Mouse (Mus musculus): ENCODE measurements at regions not wholly inside any gene's neighbourhood (a gene's known extent, or its start where the extent isn't known, plus 50 kb on each side); places are given as distances from the start of the nearest gene placed in this dataset.

DNA sequence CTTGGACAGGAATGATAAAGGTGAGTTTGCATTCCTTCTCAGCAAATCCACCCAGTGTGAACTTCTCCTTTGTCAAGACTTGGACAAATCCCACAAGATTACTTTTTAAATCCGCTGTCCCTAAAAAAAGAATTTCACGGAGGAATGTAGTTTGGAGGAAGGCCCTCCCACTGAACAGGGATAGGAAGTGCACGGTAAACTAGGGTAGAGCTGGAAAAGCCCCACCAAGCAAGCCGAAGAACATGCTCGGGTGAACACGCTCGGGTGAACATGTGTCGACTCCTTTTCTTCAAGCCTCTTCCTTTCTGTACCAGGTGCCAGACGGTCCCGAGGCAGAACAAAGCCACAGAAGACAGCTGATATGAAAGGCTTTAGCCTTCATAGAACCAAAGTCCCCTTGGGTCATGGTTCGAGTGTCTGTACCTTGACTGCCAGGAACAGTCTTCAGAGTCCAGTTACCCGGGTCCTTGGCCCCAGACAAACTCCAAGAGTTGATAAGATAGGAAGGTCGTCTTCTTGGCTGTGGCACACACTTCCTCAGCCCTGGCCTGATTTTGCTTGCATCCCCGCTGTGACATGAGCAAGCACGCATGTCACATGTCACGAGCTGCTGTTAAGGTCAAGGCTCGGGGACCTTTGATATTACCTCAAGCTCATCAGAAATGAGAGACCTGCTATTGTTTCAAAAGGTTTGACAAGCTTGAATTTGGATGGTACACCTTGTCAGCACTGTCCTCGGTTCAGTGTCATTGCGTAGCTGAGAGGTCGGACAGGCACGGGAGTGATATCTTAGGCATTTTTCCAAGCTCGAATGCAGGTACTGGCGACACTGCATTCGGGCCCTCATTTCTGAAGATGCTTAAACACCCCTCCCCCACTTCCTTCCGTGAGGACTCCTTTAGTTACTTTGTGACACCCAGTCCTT is 51.5 kb upstream of the Ryk start:
- peak; percentile 37 to 70 for DNase-seq

DNA sequence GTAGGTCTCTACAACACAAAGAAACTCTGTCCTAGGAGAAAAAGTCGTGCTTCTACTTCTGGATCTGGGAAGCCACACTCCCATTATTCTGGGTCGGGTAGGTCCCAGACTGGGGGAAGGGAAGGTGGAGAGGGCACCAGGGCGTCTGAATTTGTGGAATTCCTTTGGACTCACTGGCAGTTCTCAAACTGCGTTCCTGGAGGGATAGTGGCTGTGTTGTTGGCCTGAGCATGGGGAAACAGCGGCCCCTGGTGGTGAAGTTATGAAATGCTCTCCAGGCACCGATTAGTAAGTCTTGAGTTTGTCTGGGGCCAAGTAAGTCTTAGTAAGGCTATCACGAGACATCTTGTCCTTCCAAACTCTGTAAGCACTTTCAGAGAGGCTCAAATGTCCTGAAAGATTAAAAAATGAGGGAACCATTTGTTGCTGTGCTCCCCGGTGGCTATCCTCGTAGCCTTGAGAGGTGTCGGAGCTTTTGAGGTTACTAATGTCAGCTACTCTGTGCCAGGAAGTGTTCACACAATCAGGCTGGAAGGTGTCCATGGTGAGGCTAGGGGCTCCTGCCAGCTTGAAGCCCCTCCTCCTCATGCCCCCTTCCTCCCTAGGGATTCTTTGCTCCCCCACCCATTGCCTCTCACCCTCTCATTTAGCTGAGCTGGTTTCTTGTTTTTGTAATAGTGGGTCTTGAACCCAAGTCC is 50.2 kb upstream of the Ryk start:
- peak; percentile 91 to 92 for DNase-seq
